Mouse (Mus musculus): ENCODE data around the gene Npvf.

GRCm38 (mm10) chr6:50666937-50667336, 12.7 kb upstream of the Npvf start:
- TF ChIP-seq CTCF (conservative IDR thresholded peaks at IDR 0.05; ENCODE audit: low read length) (no peak), POU5F1 (IDR thresholded peaks at IDR 0.05; ENCODE audit: borderline replicate concordance, low read length) (no peak)

Measured in E14TG2a.4 (cell line).